Mouse (Mus musculus) ovary, postnatal 10 days (tissue): ENCODE results near the gene Ak9.

Experiments
- DNase-seq: peaks from one replicate; pipeline ENCODE4 v3.0.0; 2022; ENCODE audit warnings: low spot score

Gene Ak9

GRCm38 (mm10) chr10:41303639-41304444 lies at the start of gene Ak9:
Ak9 (plus strand) TSS chr10:41303980.
- DNase-seq, result peak; percentile 43

DNA sequence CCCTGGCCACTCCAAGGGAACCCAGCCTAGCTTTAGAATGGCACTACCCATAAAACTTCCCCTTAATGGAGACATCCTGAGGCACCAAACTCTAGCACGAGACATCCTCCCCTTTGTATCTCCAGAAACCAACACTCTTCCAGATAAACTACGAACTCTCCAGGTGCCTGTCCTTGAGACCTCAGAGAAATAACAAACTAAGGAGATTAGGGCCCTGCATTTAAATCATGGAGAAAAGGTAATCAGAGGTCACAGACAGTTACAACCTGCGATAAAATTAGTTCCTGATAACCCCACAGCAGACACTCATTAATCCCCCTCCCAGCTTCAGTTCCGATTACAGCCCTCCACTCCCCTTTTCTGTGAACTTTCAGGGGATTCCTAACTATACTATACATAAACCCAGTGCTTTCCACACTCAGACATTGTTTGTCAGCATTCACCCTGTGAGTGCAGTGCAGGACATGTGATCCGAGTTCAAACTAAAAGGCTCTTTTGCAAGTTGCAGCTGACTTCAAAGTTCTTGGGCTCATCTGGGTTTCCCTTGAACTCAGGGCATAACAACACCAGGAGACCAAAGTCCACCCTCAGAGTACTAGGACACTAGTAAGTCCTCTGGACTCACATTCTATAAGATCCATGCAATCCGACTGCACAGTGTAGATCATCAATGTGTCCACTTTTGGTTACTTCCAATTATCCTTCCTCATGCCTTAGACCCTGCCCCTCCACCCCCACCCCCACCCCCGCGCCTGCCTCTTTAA lies 43.4 kb upstream of the Ak9 start:
- DNase-seq, result no peak

DNA sequence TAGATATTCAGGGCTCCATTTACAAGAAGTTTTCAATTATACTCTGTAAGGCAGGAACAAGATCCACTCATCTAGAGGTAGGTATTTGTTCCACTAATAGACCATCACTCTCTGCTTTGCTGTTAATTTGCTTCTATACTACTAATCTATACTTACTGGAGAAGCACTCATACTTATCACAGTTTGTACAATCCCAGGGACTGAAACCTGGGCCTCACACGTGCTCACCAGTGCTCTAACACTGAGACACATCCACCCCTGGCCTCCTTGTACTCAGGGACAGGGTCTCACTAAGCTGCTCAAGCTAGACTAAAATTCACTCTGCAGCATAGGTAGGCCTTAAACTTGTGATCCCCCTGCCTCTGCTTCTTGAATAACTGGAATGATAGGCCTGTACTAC lies 42.6 kb upstream of the Ak9 start:
- DNase-seq, result no peak

DNA sequence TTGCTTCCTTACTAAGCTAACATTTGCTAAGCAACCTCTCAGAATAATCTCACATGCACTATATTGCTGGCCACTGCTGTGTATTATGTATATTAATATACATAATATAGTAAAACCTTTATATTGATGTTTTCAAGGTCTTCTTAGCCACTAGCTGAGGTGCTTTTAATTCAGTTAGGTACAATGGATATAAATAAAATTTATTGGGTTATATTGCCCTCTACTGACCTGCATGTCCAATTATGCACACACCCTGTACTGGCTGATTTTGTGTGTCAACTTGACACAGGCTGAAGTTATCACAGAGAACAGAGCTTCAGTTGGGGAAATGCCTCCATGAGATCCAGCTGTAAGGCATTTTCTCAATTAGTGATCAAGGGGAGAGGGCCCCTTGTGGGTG lies 41.9 kb upstream of the Ak9 start:
- DNase-seq, result no peak

GRCm38 (mm10) chr10:41271860-41272259 lies 31.9 kb upstream of the Ak9 start:
- no peak for DNase-seq

- no peak for DNase-seq
These were observed 28.9 kb upstream of the Ak9 start for GRCm38 (mm10) chr10:41274871-41275270.

- DNase-seq, result no peak
These were observed 25.0 kb upstream of the Ak9 start for GRCm38 (mm10) chr10:41278808-41279207.

- no peak for DNase-seq
These were observed 23.6 kb upstream of the Ak9 start for GRCm38 (mm10) chr10:41280177-41280576.

GRCm38 (mm10) chr10:41280796-41281195 lies 23.0 kb upstream of the Ak9 start:
- no peak for DNase-seq

GRCm38 (mm10) chr10:41282086-41282485 lies 21.7 kb upstream of the Ak9 start:
- DNase-seq, result no peak

DNA sequence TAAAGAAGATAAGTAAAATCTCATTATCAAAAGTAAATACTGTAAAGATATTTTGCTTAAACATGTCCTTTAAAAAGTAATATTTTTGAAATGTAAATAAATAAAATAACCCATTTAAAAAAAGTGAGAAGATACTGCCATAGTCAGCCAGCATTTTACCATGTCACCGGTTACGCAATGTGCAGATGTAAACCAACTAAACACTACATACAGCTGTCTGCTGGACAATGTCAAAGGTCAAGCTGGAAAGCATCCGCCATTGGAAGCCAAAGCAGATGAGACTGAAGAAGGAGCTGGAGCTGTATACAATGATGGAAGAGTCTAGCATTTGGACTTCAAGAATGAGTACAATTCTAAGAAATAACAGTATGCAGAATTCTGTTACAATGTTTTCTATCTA lies 16.2 kb upstream of the Ak9 start:
- no peak for DNase-seq

GRCm38 (mm10) chr10:41288074-41288473 lies 15.7 kb upstream of the Ak9 start:
- DNase-seq, result no peak

GRCm38 (mm10) chr10:41288771-41289415 lies 14.9 kb upstream of the Ak9 start:
- DNase-seq, result peak; percentile 54

- no peak for DNase-seq
These were observed 12.8 kb upstream of the Ak9 start for GRCm38 (mm10) chr10:41291021-41291420.

- no peak for DNase-seq
These were observed 10.8 kb upstream of the Ak9 start for GRCm38 (mm10) chr10:41293019-41293418.

DNA sequence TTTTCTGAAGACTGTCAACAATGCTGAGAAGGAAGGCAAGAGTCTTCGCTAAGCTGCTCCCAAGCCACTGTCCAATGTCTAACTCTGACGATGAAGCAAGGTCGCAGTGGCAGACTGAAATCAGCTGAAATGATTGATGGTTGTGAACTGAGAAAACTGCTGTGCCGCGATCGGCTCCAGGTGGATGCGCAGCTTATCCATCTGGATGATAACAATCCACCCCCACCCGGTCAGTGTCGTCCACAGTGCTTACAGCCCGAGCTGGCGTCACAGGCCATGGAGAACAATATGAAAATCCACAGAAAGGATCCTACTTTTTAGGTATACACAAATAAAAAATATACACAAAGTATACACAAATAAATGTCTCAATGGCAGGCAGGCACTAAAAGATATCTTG lies 9.0 kb upstream of the Ak9 start:
- no peak for DNase-seq

DNA sequence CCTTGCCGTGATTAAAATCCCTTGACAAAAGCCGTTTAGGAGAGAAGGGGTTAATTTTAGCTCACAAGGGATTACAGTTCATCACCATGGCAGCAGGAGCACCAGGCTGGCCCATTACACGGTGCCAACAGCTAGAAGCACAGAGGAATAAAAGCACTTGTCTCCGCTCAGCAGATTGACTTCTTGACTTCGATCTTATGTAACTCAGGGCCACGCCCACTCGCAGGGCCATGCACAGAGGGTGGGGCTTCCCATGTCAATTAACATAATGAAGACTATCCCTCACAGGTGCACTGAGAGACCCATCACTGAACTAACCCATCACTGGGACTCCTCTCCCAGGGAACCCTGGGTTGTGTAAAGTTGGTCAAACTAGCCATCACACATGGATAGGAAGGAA lies 8.6 kb upstream of the Ak9 start:
- DNase-seq, result no peak

DNA sequence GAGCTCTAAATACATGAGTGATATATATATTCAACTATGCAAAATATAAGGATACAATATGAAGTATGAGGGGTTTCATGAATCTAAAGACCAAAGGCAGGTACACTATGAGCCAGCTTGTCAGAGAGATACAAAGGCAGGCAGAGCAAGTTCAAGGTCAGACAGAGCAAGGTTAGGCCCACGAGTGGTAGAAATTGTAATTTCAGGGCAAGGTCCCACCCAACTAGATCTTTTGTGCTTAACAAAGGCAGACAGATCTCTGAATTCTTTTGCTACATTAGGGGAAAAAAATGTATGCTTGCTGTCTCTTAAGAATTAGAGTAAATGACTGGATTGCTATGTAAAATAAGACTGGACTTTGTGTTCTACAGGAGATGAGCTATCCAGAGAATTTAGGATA lies 3.6 kb upstream of the Ak9 start:
- DNase-seq, result no peak

- DNase-seq, result peak; percentile 50
These were observed 920 bp upstream of the Ak9 start, which contains the start of gene Fig4 for GRCm38 (mm10) chr10:41302689-41303431. Fig4 (minus strand) TSS chr10:41303260.

DNA sequence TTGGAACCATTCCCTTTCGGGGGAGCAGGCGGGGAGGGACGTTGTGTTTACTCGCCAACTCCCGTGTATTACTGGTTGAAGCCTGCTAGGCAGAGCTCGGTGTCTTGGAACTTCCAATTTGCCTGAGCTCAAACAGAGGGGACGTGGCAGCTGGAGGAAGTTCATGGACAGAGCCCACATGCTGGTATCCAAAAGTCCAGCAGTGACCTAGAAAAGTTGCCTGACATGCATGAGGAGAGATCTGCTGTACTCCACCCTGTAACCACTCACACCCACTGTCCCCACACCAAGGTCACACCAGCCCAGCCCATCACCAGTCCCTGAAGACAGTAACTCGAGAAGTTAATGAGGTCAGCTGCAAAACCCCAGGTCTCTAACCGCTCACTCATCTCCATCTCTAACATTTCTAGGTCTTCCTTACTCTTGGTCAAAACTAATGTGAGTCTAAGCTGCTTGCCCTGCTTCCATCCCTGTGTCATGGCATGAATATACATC lies 1.2 kb downstream of the Ak9 start:
- no peak for DNase-seq

- DNase-seq, result no peak
These were observed 4.4 kb downstream of the Ak9 start for GRCm38 (mm10) chr10:41308205-41308604.

DNA sequence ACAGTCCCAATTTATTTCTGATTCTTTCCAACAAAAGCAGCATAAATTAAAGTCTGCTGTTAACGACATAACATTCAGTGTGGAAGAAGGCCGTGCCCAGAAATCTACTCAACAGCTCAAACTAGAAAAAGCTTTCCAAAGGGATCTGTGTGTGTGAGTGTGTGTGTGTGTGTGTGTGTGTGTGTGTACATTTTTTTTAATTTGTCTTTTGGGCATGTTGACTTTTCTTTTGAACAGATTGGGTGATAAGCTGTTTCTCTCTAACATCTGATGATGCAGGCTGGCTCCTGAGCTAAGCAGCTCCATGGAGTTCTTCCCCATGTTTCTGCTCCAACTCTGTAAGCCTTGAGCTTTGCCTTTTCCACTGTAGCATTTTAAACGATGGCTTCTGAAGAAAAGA lies 12.1 kb downstream of the Ak9 start:
- DNase-seq, result no peak
